Mouse (Mus musculus) forebrain, embryonic 11.5 days (tissue): ENCODE results near the gene Rgs9. TPM values are rescaled to one million over a fixed set of nuclear protein-coding genes. Genes with fewer than 3 reads are reported as not detected.
A peak's percentile ranks its signal among the peaks of the same experiment; 100 is the strongest.

Source experiments
- ATAC-seq: fragments of 200-750 bp; cut with Nextera tagmentation; replicated peaks from 2 replicates; pipeline ENCODE4 v1.8.0; 2017; ENCODE audit warnings: moderate TSS enrichment; ENCODE audit not compliant: low FRiP score
- DNase-seq: peaks from one replicate; pipeline ENCODE4 v3.0.0-alpha.2; 2017; ENCODE audit warnings: low spot score
- H3K27ac ChIP-seq: fragments of 300-500 bp; sonication (generic); 2 replicates; pipeline ENCODE4 v1.5.1; 2014; ENCODE audit warnings: low read depth, low read length
- H3K27me3 ChIP-seq: fragments of 300-500 bp; sonication (generic); 2 replicates; pipeline ENCODE4 v1.6.1; 2014; ENCODE audit warnings: mild to moderate bottlenecking, low read length, mixed read lengths; ENCODE audit not compliant: control insufficient read depth, insufficient read depth
- H3K36me3 ChIP-seq: fragments of 300-500 bp; sonication (generic); 2 replicates; pipeline ENCODE4 v1.6.1; 2014; ENCODE audit warnings: mild to moderate bottlenecking, low read length, moderate library complexity, mixed read lengths; ENCODE audit not compliant: control insufficient read depth, insufficient read depth
- H3K4me1 ChIP-seq: fragments of 300-500 bp; sonication (generic); replicated peaks from 2 replicates; pipeline ENCODE4 v1.6.1; 2014; ENCODE audit warnings: low read length, mixed read lengths; ENCODE audit not compliant: control insufficient read depth, insufficient read depth
- H3K4me2 ChIP-seq: fragments of 300-500 bp; sonication (generic); 2 replicates; pipeline ENCODE4 v1.6.1; 2014; ENCODE audit warnings: low read depth, mild to moderate bottlenecking, low read length, moderate library complexity, mixed read lengths; ENCODE audit not compliant: severe bottlenecking
- H3K4me3 ChIP-seq: fragments of 300-500 bp; sonication (generic); 2 replicates; pipeline ENCODE4 v1.5.1; 2014; ENCODE audit warnings: low read depth, low read length
- H3K9ac ChIP-seq: fragments of 300-500 bp; sonication (generic); 2 replicates; pipeline ENCODE4 v1.6.1; 2014; ENCODE audit warnings: low read length
- H3K9me3 ChIP-seq: fragments of 300-500 bp; sonication (generic); 2 replicates; pipeline ENCODE4 v1.6.1; 2016; ENCODE audit warnings: low read length, mixed read lengths; ENCODE audit not compliant: control insufficient read depth
- WGBS: fragments of 180-500 bp; shearing (Covaris S2); extraction: QIAGEN DNeasy Blood & Tissue Kit; methylation state at CpG from one replicate; pipeline ENCODE4 v1.1.7; 2014; 5-methylcytosine and 5-hydroxymethylcytosine counted together
- polyA plus RNA-seq: library from polyadenylated mRNA; unstranded; fragments of >200 nt; fragmentation: Nextera tagmentation; extraction: Ambion mirVana; gene quantifications from 2 replicates; pipeline ENCODE4 v1.2.1, GENCODE M21; 2014

Gene Rgs9
- polyA plus RNA-seq, 1 experiment from 2014 or later: 1.4 TPM

DNA sequence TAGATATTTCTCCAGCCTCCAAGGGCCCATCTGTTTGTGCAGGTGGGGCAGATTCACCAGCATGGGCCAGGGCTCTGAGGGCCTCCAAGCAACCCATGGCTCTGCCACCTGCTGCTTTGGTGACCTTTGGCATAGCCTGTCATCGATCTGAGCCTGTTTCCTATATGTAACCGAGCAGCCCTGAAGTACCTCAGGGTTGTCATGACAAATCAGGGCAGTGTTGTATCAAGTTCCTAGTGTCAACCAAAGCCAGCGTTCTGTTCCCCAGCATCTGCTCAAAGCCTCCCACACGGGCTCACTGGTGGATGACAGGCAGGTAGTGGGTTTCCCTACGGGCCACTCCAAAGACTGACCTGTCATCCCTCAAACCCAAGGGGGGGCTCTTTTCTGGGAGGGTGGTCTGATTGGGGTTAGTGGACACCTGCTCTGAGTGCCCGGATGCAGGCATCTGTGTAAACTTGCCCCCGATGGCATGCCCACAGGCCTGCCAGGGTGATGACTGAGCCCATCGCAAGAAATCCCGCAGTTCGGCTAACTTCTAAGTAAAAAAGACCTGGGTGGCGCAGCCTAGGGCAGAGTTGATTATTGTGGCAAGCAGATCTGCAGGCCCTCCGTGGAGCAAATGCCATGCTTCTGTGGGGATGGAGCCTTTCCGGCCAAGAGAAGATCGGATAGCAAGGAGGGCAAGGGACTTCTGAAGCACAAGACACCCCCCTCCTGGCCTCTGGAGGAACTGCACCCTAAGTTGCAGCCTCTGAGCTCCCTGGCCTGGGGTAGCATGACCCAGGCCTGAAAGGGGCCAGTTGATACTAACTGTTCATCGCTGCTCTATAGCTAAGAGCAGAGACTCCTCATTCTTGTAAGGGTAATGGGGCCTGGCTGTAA is 105.0 kb downstream of the Rgs9 start:
- 48% methylated on average over 15 of the region's 15 CpGs for WGBS
- Histone ChIP-seq H3K4me3 (no peak overlapping the region), H3K27me3 (no peaks in the 10 kb centered on the region), H3K9ac (no peak overlapping the region), H3K9me3 (no peaks in the 10 kb centered on the region), H3K4me2 (no peak overlapping the region), H3K4me1 (peaks cover 4% of the 10 kb centered on the region; the same call in 1 of the 2 replicates), H3K27ac (no peak overlapping the region), H3K36me3 (no peaks in the 10 kb centered on the region)
- peak; percentile 67 for ATAC-seq
- peak; percentile 89 for DNase-seq

- no peak for DNase-seq
- no peaks in the 10 kb centered on the region for H3K27me3 ChIP-seq
- no peak for ATAC-seq
- WGBS: 92% methylated on average over 5 of the region's 5 CpGs
- no peak overlapping the region for H3K4me3 ChIP-seq
- H3K4me1 ChIP-seq: peaks cover 4% of the 10 kb centered on the region; the same call in 1 of the 2 replicates
- no peaks in the 10 kb centered on the region for H3K36me3 ChIP-seq
- H3K27ac ChIP-seq: no peak overlapping the region
- no peak overlapping the region for H3K9ac ChIP-seq
- no peaks in the 10 kb centered on the region for H3K9me3 ChIP-seq
- H3K4me2 ChIP-seq: no peak overlapping the region
These were observed 109.7 kb downstream of the Rgs9 start for GRCm38 (mm10) chr11:109188235-109188634.

GRCm38 (mm10) chr11:109187631-109188184 is 110.2 kb downstream of the Rgs9 start:
- Histone ChIP-seq H3K27me3 (no peaks in the 10 kb centered on the region), H3K9me3 (no peaks in the 10 kb centered on the region), H3K9ac (no peak overlapping the region), H3K4me3 (no peak overlapping the region), H3K36me3 (no peaks in the 10 kb centered on the region), H3K4me2 (no peak overlapping the region), H3K27ac (no peak overlapping the region), H3K4me1 (no peaks in the 10 kb centered on the region)
- ATAC-seq: no peak
- WGBS: 85% methylated on average over 6 of the region's 6 CpGs
- DNase-seq: no peak

DNA sequence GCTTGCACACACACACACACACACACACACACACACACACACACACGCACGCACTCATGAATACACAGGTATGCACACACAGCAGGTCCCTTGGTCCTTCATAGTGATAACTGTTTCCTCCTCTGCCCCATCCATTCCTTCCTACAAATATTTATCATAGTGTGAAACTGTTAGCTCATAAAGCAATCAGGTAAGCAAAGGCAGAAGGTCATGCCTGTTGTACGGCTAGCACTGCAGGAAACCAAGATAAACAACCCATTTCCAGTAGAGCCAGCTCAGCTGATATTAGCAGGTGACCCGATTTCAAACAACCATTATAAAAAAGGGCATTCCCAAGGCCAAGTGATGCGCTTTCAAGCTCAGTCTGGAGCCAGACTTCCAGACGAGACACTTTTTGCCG is 116.8 kb downstream of the Rgs9 start:
- Histone ChIP-seq H3K4me2 (no peak overlapping the region), H3K4me1 (no peaks in the 10 kb centered on the region), H3K36me3 (no peaks in the 10 kb centered on the region), H3K9ac (no peak overlapping the region), H3K9me3 (no peaks in the 10 kb centered on the region), H3K4me3 (no peak overlapping the region), H3K27ac (no peak overlapping the region), H3K27me3 (no peaks in the 10 kb centered on the region)
- DNase-seq: no peak
- WGBS: 85% methylated on average over 7 of the region's 7 CpGs
- no peak for ATAC-seq

GRCm38 (mm10) chr11:109180290-109180689 is 117.6 kb downstream of the Rgs9 start:
- DNase-seq: no peak
- Histone ChIP-seq H3K9ac (no peak overlapping the region), H3K27me3 (no peaks in the 10 kb centered on the region), H3K27ac (no peak overlapping the region), H3K9me3 (no peaks in the 10 kb centered on the region), H3K4me3 (no peak overlapping the region), H3K36me3 (no peaks in the 10 kb centered on the region), H3K4me1 (no peaks in the 10 kb centered on the region), H3K4me2 (no peak overlapping the region)
- 93% methylated on average over 11 of the region's 11 CpGs for WGBS
- ATAC-seq: no peak

GRCm38 (mm10) chr11:109178788-109179518 is 119.0 kb downstream of the Rgs9 start:
- H3K36me3 ChIP-seq: no peaks in the 10 kb centered on the region
- no peak for ATAC-seq
- WGBS: 60% methylated on average over 8 of the region's 8 CpGs

DNA sequence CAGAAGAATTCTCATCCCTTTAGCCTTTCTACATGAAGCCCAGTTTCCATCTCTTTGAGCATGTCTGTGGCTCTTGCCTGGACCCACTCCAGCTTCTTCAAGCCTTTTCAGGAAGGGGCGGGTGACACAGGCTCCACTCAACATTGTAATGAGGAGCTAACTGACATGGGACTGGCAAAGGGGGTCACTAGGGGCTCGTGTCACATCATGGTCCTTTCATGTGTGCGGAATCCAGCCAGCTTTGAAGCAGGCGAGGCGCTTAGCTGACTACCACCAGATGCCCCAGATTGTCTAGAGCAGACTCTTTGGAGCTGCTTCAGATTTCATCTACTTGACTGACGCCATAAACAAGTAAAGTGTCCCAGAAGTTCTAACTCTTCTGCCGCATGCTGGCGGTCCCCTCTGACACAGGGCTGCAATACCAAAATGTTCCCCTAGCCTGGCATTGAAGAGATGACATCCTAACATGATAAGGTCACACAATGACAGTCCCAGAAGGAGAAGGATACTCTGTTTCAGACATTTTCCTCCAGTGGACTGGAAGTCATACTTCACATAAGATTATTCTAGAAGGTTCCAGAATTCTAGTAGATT is 122.5 kb downstream of the Rgs9 start:
- Histone ChIP-seq H3K9ac (no peak overlapping the region), H3K27me3 (no peaks in the 10 kb centered on the region), H3K9me3 (no peaks in the 10 kb centered on the region), H3K4me3 (no peak overlapping the region), H3K27ac (no peak overlapping the region), H3K36me3 (no peaks in the 10 kb centered on the region), H3K4me2 (no peak overlapping the region), H3K4me1 (no peaks in the 10 kb centered on the region)
- DNase-seq (no peak), ATAC-seq (no peak)
- 93% methylated on average over 8 of the region's 8 CpGs for WGBS

More at GRCm38 (mm10) chr11:109178788-109179518, 119.0 kb downstream of the Rgs9 start:
- H3K9me3 ChIP-seq: no peaks in the 10 kb centered on the region
- H3K27ac ChIP-seq: no peak overlapping the region
- no peak for DNase-seq
- H3K4me1 ChIP-seq: no peaks in the 10 kb centered on the region
- H3K4me3 ChIP-seq: no peak overlapping the region
- H3K9ac ChIP-seq: no peak overlapping the region
- no peaks in the 10 kb centered on the region for H3K27me3 ChIP-seq
- H3K4me2 ChIP-seq: no peak overlapping the region
